Mouse (Mus musculus): ENCODE results near the gene Fmnl2. TPM values are rescaled to one million over a fixed set of nuclear protein-coding genes. Genes with fewer than 3 reads are reported as not detected.

Gene Fmnl2
- polyA plus RNA-seq, 1 experiment = 2.3 TPM

DNA sequence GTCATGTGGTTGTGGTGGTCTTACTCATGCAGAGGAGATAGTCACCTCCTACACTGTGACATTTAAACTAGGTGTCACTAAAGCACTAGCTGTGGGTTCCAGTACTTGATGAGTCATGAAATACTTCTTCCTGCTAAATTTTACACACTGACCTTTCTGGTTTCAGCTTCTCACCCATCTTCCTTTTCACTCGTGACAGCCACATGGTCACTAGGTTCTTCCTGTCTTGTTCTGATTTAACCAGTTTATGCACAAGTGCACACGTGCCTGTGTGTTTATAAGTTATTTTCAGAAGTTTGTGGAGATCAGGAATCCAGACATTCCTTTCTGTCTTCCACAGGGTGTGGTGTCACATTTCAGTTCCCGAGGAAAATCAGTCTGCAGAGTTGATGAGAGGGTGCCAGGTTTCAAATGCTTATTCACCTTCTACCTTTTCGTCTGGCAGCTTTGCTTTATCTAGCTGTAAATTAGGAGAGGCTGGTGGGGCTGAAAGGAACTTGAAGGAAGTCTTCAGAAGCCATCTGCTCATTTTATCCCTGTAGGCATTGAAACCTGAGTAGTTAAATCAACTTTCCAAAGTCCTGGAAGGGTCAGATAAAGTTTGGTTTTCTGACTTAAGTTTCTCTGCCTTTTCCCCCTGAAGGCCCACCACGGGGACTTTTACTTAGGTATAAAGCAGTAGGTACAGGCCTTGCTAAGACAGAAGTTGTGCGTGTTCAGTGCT, 80.9 kb downstream of the Fmnl2 start:
- no peak for DNase-seq (ENCODE audit: low read depth in 1 of 2, low spot score in 2 of 2)
- no peaks in the 10 kb centered on the region for H3K27me3 ChIP-seq (ENCODE audit: control insufficient read depth, insufficient read depth, low read length)
- H3K36me3 ChIP-seq (ENCODE audit: control insufficient read depth, insufficient read depth, low read length) = no peaks in the 10 kb centered on the region
- 0 out of 2 replicates have a peak, but pooled peaks cover 2% of the 10 kb centered on the region for H3K4me1 ChIP-seq (ENCODE audit: control insufficient read depth, insufficient read depth, insufficient read length)
- no peak overlapping the region for H3K4me3 ChIP-seq (ENCODE audit: extremely low read depth, insufficient read depth, insufficient read length)
- TF ChIP-seq CTCF (IDR thresholded peaks at IDR 0.05; ENCODE audit: extremely low read depth, insufficient read depth, insufficient read length, insufficient replicate concordance) (no peak), POLR2A (IDR thresholded peaks at IDR 0.05; ENCODE audit: low read depth, low read length) (no peak)
- 46% methylated on average over 6 of the region's 6 CpGs for WGBS
- H3K27ac ChIP-seq (ENCODE audit: insufficient read depth, low read length) = no peak overlapping the region

DNA sequence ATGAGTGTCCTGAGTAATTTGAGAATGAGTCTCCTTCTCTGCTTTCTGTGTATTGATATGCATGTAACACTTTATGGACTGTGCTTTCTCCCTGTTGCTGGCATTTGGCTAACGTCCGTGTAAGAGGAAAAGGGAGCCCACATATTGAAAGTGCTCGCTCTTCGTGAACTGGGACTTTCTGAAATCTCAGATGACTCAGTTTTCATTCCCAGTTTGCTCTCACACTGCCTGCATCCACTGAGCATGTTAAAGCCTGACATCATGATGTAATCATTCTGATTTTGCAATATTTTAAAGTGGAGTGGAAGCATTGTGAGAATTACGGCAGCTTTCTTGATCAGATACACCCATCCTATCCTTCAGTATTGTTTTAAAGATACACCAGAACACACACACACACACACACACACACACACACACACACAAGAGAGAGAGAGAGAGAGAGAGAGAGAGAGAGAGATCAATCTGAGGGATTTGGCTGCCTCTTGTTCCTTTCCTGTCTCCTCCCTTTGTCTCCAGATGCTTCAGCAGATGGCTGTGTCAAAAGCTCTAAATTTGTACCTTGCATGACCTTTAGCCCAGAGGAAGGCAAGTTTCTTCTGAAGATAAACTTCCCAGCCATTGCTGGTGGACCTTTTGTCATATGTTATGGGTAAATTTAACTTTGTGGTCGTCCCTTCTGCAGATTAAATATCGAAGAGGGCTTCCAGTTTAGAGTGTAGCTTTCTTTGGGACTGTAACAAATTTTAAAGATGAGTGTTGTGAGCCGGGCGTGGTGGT, 86.2 kb downstream of the Fmnl2 start:
- 68% methylated on average over 9 of the region's 9 CpGs for WGBS
- H3K4me3 ChIP-seq (ENCODE audit: extremely low read depth, insufficient read depth, insufficient read length) = no peak overlapping the region

DNA sequence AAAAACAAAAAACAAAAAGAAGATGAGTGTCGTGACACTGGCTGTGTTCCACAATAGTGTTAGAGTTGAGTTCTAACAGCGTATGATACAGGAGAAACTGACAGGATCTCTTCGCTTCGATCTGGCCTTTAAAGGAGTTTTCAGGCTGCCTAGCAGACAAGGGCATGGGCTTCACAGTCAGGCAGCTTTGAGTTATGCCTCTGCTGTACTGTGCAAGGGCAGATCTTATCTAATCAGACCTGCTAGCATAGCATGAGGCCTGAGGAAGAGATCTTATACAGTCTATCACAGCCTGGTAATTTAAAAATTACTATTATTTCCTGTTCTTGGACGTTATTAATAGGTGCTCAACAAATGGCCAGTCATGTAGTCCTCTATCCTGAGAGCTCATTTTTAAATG, 86.9 kb downstream of the Fmnl2 start:
- H3K4me1 ChIP-seq (ENCODE audit: control insufficient read depth, insufficient read depth, insufficient read length) = no peaks in the 10 kb centered on the region; the same call in 1 of the 2 replicates
- no peaks in the 10 kb centered on the region for H3K27me3 ChIP-seq (ENCODE audit: control insufficient read depth, insufficient read depth, low read length)
- no peak overlapping the region for H3K27ac ChIP-seq (ENCODE audit: insufficient read depth, low read length)
- H3K36me3 ChIP-seq (ENCODE audit: control insufficient read depth, insufficient read depth, low read length) = no peaks in the 10 kb centered on the region
- 84% methylated on average over 5 of the region's 5 CpGs for WGBS
- TF ChIP-seq POLR2A (IDR thresholded peaks at IDR 0.05; ENCODE audit: low read depth, low read length) = no peak
- no peak for TF ChIP-seq CTCF (IDR thresholded peaks at IDR 0.05; ENCODE audit: extremely low read depth, insufficient read depth, insufficient read length, insufficient replicate concordance)
- no peak for DNase-seq (ENCODE audit: low read depth in 1 of 2, low spot score in 2 of 2)
- H3K4me3 ChIP-seq (ENCODE audit: extremely low read depth, insufficient read depth, insufficient read length) = no peak overlapping the region

More for the DNA sequence above, 86.2 kb downstream of the Fmnl2 start:
- Histone ChIP-seq H3K4me1 (ENCODE audit: control insufficient read depth, insufficient read depth, insufficient read length) (no peaks in the 10 kb centered on the region; the same call in 1 of the 2 replicates), H3K27ac (ENCODE audit: insufficient read depth, low read length) (no peak overlapping the region), H3K27me3 (ENCODE audit: control insufficient read depth, insufficient read depth, low read length) (no peaks in the 10 kb centered on the region), H3K36me3 (ENCODE audit: control insufficient read depth, insufficient read depth, low read length) (no peaks in the 10 kb centered on the region)
- TF ChIP-seq CTCF (IDR thresholded peaks at IDR 0.05; ENCODE audit: extremely low read depth, insufficient read depth, insufficient read length, insufficient replicate concordance) (no peak), POLR2A (IDR thresholded peaks at IDR 0.05; ENCODE audit: low read depth, low read length) (no peak)
- DNase-seq (ENCODE audit: low read depth in 1 of 2, low spot score in 2 of 2) = no peak

DNA sequence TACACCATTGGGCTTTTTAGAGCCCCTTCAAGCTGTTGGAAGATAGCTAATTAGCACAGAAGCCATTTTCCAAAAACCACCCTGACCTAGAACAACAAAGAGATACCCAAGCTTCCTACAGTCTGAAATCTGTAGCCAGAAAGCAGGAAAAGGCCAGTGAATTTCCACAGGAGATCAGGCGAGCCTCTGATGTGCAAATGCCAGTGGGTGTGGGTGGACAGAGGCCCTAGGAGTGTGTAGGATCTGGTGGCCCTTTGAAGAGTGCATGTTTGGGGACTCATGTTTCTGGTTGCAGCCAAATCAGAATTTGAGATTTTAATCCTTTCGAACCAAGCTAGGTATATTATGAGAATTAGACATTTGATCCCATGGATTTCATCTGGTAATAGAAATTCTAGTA, 88.4 kb downstream of the Fmnl2 start:
- no peaks in the 10 kb centered on the region for H3K36me3 ChIP-seq (ENCODE audit: control insufficient read depth, insufficient read depth, low read length)
- no peak overlapping the region for H3K27ac ChIP-seq (ENCODE audit: insufficient read depth, low read length)
- no peak overlapping the region for H3K4me3 ChIP-seq (ENCODE audit: extremely low read depth, insufficient read depth, insufficient read length)
- TF ChIP-seq CTCF (IDR thresholded peaks at IDR 0.05; ENCODE audit: extremely low read depth, insufficient read depth, insufficient read length, insufficient replicate concordance) (no peak), POLR2A (IDR thresholded peaks at IDR 0.05; ENCODE audit: low read depth, low read length) (no peak)
- no peaks in the 10 kb centered on the region; the same call in 1 of the 2 replicates for H3K4me1 ChIP-seq (ENCODE audit: control insufficient read depth, insufficient read depth, insufficient read length)
- H3K27me3 ChIP-seq (ENCODE audit: control insufficient read depth, insufficient read depth, low read length) = no peaks in the 10 kb centered on the region
- DNase-seq (ENCODE audit: low read depth in 1 of 2, low spot score in 2 of 2) = no peak
- WGBS = 90% methylated on average over 2 of the region's 2 CpGs

DNA sequence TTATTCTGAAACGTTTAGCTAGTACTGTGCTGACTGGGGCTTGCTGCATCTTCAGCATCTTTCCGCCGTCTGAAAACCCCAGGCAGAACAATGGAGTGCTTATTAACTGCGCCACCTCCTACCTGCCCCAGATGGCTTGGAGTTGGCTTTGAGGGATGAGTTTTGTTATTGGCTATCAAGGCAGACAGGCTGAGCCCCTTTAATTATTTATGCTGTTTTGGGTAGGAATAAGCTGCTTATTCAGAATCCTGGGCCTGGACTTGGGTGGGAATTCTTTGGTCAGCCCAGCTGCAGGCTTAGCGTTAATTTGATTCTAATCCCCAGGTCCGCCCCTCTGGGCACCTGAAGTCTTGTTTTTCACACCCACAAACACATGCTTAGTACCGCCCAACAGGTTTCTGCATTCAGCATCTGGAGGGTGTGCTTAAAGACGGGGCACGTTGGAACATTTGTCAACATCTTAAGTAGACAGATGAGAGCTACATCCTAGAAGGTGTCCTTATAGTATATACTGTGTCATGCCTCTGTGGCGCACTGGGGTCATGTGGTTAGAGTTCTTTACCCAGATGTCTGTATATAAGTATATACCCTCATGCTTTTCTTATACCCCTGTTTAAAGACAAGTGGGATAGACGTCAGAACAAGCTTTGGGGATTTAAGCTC, 89.0 kb downstream of the Fmnl2 start:
- Histone ChIP-seq H3K36me3 (ENCODE audit: control insufficient read depth, insufficient read depth, low read length) (no peaks in the 10 kb centered on the region), H3K4me1 (ENCODE audit: control insufficient read depth, insufficient read depth, insufficient read length) (no peaks in the 10 kb centered on the region; the same call in 1 of the 2 replicates), H3K27me3 (ENCODE audit: control insufficient read depth, insufficient read depth, low read length) (no peaks in the 10 kb centered on the region), H3K4me3 (ENCODE audit: extremely low read depth, insufficient read depth, insufficient read length) (no peak overlapping the region), H3K27ac (ENCODE audit: insufficient read depth, low read length) (no peak overlapping the region)
- WGBS = 92% methylated on average over 11 of the region's 11 CpGs
- TF ChIP-seq CTCF (IDR thresholded peaks at IDR 0.05; ENCODE audit: extremely low read depth, insufficient read depth, insufficient read length, insufficient replicate concordance) = no peak
- no peak for TF ChIP-seq POLR2A (IDR thresholded peaks at IDR 0.05; ENCODE audit: low read depth, low read length)
- DNase-seq (ENCODE audit: low read depth in 1 of 2, low spot score in 2 of 2) = no peak

DNA sequence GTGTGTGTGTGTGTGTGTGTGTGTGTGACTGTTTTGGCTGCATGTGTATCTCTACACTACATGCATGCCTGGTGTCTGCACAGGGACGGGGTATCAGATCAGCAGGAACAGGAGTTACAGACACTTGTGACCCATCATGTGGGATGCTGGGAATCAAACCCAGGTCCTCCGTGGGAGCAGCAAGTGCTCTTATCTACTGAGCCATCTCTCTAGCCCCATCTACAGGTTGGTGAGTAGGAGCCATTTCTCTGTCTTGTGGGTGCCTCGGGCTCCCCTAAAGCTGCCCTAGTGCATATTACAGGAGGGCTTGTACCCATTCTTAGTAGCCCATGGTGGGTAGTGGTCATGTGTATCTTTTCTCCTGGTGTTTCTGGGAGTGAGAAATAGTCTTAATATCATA, 90.7 kb downstream of the Fmnl2 start:
- Histone ChIP-seq H3K27me3 (ENCODE audit: control insufficient read depth, insufficient read depth, low read length) (no peaks in the 10 kb centered on the region), H3K36me3 (ENCODE audit: control insufficient read depth, insufficient read depth, low read length) (no peaks in the 10 kb centered on the region), H3K4me3 (ENCODE audit: extremely low read depth, insufficient read depth, insufficient read length) (no peak overlapping the region), H3K4me1 (ENCODE audit: control insufficient read depth, insufficient read depth, insufficient read length) (no peaks in the 10 kb centered on the region; the same call in 1 of the 2 replicates), H3K27ac (ENCODE audit: insufficient read depth, low read length) (no peak overlapping the region)
- no peak for DNase-seq (ENCODE audit: low read depth in 1 of 2, low spot score in 2 of 2)
- no peak for TF ChIP-seq POLR2A (IDR thresholded peaks at IDR 0.05; ENCODE audit: low read depth, low read length)
- no peak for TF ChIP-seq CTCF (IDR thresholded peaks at IDR 0.05; ENCODE audit: extremely low read depth, insufficient read depth, insufficient read length, insufficient replicate concordance)
- 92% methylated on average over 3 of the region's 3 CpGs for WGBS
